Mouse (Mus musculus): ENCODE data around the gene Csf2.
"Not testable (repeated sequence)": the region's sequence is repeated elsewhere in the genome, so short reads cannot be mapped to it uniquely, and the experiment has no call there.

Csf2 gene

GRCm38 (mm10) chr11:54248940-54249717, at the start of gene Csf2:
Gene Csf2, minus strand, starts transcription at chr11:54249667.
- no peak for DNase-seq (ENCODE audit: low spot score)

- DNase-seq (ENCODE audit: low spot score), result no peak
These were observed 49.3 kb upstream of the Csf2 start for GRCm38 (mm10) chr11:54298777-54299176.

- DNase-seq (ENCODE audit: low spot score), result not testable (repeated sequence)
These were observed 48.0 kb upstream of the Csf2 start for GRCm38 (mm10) chr11:54297471-54297870.

- DNase-seq (ENCODE audit: low spot score), result no peak
These were observed 47.3 kb upstream of the Csf2 start for GRCm38 (mm10) chr11:54296734-54297133.

GRCm38 (mm10) chr11:54295971-54296370, 46.5 kb upstream of the Csf2 start:
- no peak for DNase-seq (ENCODE audit: low spot score)

- DNase-seq (ENCODE audit: low spot score), result no peak
These were observed 44.7 kb upstream of the Csf2 start for GRCm38 (mm10) chr11:54293980-54294807.

GRCm38 (mm10) chr11:54292163-54292562, 42.7 kb upstream of the Csf2 start:
- DNase-seq (ENCODE audit: low spot score), result no peak

- DNase-seq (ENCODE audit: low spot score), result no peak
These were observed 38.5 kb upstream of the Csf2 start for GRCm38 (mm10) chr11:54287821-54288453.

- no peak for DNase-seq (ENCODE audit: low spot score)
These were observed 22.0 kb upstream of the Csf2 start for GRCm38 (mm10) chr11:54271437-54271949.

- no peak for DNase-seq (ENCODE audit: low spot score)
These were observed 19.9 kb upstream of the Csf2 start for GRCm38 (mm10) chr11:54269191-54269896.

GRCm38 (mm10) chr11:54267177-54267576, 17.7 kb upstream of the Csf2 start, which contains the start of gene Il3:
Gene Il3, minus strand, starts transcription at chr11:54267277.
- no peak for DNase-seq (ENCODE audit: low spot score)

- no peak for DNase-seq (ENCODE audit: low spot score)
These were observed 15.1 kb upstream of the Csf2 start for GRCm38 (mm10) chr11:54264542-54264941.

GRCm38 (mm10) chr11:54263405-54264031, 14.1 kb upstream of the Csf2 start:
- no peak for DNase-seq (ENCODE audit: low spot score)

GRCm38 (mm10) chr11:54256624-54257376, 7.3 kb upstream of the Csf2 start:
- peak; percentile 63 for DNase-seq (ENCODE audit: low spot score)

GRCm38 (mm10) chr11:54254114-54254513, 4.6 kb upstream of the Csf2 start:
- DNase-seq (ENCODE audit: low spot score), result no peak

GRCm38 (mm10) chr11:54250575-54250974, 1.1 kb upstream of the Csf2 start:
- no peak for DNase-seq (ENCODE audit: low spot score)

GRCm38 (mm10) chr11:54249748-54250147, 281 bp upstream of the Csf2 start:
- no peak for DNase-seq (ENCODE audit: low spot score)

- DNase-seq (ENCODE audit: low spot score), result no peak
These were observed 2.1 kb downstream of the Csf2 start for GRCm38 (mm10) chr11:54247251-54247950.

GRCm38 (mm10) chr11:54244465-54244864, 5.0 kb downstream of the Csf2 start:
- DNase-seq (ENCODE audit: low spot score), result no peak

- DNase-seq (ENCODE audit: low spot score), result no peak
These were observed 7.0 kb downstream of the Csf2 start for GRCm38 (mm10) chr11:54242494-54242893.

All from ovary, postnatal 36 days (tissue).